Mouse (Mus musculus) CD8-positive naive resting alpha-beta T cell, adult 2 months (primary cell): ENCODE results near the gene Cldn22.
"Not testable (repeated sequence)": the region's sequence is repeated elsewhere in the genome, so short reads cannot be mapped to it uniquely, and the experiment has no call there.

Experiments used
- DNase-seq, 2 experiments: peaks; one replicate each; pipeline ENCODE4 v3.0.0; 2022; ENCODE audit warnings: low read depth in 2 of 2, low spot score in 2 of 2

Cldn22 gene

DNA sequence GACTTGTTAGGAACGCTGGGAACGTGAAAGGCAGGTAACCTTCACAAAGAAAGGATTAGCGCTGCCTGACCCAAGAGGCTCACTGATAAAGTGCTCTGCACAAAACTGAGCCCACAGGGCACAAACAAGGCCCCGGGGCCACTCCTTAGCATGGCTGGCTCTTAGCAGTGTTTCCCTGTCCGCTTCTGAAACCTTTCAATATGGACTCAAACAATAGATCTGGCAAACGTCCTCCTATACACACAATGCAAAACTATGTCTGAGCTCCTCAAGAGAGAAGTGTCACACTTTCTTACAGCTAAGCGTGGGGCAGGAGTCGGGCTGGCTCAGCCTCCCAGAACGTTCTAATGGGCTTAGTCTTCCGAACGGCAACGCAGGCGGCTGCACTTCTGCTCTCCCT lies at the start of gene Cldn22:
TSS of gene Cldn22 (plus strand) at position 301 of the 400 bp plus-strand sequence.
- no peak for DNase-seq

DNA sequence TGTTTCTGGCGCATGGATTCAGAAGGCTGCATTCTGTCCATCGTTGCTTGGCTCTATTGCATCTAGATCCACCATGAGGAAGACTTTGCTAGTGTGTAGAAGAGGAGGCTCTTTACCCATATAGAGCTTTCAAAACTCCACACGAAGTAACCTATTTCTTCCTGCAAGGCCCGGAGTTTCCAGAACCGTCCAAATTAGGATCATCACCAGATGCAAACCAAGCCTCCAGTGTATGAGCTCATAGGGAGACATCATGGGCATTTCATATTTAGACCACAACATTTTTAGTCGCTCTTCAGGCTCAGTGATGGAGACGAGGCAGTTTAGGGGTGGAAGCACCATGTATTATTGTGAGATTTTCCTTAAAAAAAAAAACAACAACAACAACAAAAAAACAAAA lies 46.9 kb upstream of the Cldn22 start:
- DNase-seq = no peak

DNA sequence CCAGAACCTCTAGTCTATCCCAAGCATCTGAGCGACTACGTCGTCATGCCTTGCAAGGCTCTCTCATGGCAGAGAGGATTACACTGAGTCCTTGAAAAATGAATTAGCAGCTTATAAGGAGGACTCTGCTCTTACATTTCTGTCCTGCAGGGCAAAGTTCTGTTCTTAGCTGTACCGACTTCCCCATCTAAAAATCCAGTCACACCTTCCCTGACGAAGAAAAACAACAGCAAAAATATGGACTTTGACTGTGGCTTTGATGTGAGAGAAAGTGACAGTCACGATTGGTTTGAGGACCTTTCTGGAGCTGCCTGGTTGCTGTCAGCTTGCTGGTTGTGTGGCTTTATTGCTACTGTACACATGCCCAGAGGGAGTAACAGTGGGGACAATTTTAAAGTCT lies 44.7 kb upstream of the Cldn22 start:
- no peak for DNase-seq

DNA sequence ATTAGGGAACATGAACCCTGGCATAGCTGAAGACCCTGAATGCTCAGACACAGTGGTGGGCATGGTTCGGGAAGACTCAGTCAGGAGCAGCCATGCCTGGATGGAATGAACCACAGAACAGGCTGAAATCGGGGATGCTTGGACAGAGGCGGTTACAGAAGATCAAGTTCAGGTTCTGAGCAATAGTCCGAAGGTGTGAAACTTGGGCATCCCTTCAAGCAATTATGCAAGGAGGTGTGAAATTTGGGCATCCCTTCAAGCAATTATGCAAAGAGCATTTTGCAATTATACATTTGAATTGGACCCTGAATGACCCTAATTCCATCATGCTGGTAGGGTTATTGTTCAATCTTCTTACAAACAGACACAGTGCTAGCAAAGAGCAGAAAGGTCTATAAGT lies 42.4 kb upstream of the Cldn22 start:
- DNase-seq = no peak

DNA sequence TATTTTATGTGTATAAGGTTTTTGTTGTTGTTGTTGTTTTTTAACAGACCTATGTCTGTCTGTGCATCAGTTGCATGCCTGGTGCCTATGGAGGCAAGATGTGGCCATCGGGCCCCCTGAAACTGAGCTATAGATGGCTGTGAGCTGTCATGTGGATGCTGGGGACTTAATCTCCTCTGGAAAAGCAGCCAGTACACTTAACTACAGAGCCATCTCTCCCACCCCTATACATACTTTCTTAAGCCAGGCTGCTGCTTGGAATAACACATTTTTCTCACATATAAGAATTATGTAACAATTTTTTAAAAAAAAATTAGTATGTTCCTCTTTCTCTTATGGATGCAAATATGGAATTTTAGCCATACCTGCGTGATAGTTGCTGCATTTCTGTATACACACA lies 40.7 kb upstream of the Cldn22 start:
- DNase-seq = no peak

DNA sequence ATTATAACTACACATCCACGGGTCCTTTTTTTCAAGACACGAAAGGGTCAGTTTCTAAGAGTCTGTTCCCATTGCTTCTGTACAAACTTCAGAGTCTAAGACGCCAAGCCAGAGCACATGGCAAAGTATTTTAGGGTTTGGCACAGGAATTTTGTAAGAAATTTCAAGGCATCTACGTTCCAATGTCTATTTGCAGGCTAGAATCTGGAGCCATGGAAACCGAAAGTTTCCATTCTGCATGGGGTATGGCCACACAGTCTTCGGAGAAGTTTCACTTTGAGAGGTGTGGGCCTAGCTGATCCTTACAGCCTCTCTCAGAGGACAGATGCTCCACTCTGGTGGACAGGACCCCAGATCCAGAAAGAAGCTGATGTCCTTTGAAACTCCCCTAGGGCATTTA lies 40.3 kb upstream of the Cldn22 start:
- no peak for DNase-seq

DNA sequence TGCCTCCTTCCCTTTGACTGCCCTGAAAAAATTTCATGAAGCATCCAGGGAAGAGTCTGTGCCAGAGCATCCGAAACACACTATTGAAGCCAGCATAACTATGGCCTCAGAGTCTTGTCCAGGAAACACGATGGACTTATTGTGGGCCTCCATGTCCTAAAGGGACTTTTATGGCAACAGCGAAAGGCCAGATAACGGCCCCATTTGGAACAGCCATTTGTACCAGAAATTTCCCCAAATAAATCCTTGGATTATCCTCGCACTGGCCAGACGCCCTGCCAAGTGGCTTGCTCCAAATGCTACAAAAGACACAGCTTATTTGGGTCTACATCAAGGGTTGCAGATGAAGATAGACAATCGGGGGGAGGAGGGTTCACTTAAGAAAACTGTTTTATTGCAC lies 39.8 kb upstream of the Cldn22 start:
- DNase-seq = no peak

DNA sequence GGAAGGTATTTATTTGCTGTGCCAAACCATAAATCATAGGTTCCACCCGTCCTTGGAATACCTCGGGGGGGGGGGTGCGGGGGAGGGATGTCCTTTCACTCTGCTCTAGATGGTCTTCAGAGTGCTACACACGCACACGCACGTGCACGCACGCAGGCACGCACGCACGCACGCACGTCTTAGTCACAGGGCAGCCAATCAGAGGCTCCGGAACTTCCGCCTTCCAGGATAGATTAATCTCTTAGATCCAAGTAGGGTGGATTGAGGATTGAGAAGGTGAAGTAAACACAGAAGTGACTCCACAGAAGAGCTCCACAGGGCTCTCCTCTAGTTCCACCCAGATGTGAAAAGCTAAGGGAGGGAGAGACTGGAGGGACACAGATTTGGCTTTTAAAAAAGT lies 38.0 kb upstream of the Cldn22 start:
- DNase-seq = no peak

DNA sequence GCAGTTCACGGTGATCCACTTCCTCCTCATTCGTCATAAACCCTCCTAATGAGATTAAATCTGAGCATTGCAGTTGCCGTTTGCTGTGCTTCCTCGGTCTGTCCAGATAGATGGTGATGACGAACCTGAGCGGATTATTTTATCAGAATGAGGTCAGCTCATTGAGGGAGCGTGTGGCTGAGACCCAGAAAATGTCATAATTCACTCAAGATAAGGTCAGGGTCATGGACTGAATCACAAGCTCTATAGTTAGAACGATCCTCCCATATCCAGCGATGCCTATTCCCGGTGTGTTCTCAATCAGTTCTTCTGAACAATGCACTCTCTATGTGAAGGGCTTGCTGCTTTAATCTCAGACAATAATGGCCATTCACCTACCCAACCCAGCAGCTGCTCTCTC lies 36.6 kb upstream of the Cldn22 start:
- no peak for DNase-seq

DNA sequence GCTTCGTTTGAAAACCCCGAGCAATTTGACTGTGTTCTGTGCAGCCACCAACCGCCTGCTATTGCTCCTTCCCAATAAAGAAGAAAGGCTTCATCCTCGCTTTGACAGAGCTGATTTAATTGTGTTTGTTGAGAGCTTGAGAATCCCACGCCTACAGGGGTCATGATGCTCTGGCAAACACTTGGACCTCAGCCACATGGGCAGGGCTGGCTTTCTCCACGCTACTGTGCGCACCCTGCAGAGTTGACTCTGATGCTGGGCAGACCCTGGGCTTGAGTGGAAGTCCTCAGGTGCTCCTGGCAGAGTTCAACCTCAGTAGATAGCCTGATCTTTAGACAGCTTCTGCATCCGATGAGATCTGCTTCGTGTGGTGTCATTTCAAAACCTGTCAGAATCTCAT lies 32.3 kb upstream of the Cldn22 start:
- no peak for DNase-seq

DNA sequence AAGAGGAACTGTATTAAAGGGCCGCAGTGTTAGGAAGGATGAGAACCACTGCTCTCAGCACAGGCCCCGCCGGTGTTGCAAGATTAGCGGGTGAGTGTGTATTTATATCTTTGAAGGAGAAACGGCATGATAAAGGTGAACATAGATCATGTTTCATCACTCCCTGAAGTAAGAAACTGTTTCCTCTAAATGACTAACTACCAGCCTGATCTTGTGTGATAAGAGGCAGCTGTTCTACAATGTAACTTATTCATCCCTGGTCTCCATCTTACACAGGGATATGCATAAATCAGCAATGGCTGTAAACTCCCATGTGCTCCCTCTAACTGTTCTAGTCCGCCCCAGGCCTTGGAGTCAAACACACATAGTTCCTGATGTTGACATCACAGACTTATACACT lies 24.8 kb upstream of the Cldn22 start:
- DNase-seq = no peak

DNA sequence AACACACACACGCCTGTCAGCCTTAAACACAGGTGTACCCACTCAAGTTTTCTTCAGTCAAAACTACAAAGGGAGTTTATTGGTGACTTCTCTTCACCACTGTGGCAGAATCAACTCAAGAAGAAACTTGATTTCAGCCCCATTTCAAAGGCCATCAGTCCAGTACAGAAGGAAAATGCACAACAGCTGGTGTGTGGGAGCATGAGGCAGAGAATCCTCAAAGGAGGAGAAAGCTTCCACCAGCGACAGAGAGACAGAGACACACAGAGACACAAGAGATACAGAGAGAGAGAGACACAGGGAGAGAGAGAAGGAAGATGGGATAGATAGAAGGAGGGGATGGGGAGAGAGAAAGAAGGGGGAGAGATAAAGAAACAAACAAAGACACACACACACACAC lies 21.9 kb upstream of the Cldn22 start:
- no peak for DNase-seq

DNA sequence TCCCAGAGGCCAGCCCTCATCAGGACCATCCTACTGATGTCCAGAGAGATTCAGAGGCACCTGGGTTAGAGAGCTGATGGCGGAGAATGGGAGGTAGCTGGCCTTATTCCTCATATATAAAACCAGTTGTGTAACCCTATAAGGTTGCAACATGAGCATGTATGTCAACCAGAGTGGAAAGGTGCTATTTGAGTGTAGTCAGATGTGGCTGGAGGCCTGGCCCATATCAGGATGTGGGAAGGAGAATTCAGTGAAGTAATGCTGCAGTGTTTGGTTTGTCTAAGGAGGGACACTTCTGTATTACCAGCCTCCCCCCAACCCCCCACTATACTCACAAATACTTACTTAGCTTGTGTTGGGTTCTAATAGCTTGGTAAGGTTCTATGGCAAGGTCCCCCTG lies 20.0 kb upstream of the Cldn22 start:
- DNase-seq = no peak

DNA sequence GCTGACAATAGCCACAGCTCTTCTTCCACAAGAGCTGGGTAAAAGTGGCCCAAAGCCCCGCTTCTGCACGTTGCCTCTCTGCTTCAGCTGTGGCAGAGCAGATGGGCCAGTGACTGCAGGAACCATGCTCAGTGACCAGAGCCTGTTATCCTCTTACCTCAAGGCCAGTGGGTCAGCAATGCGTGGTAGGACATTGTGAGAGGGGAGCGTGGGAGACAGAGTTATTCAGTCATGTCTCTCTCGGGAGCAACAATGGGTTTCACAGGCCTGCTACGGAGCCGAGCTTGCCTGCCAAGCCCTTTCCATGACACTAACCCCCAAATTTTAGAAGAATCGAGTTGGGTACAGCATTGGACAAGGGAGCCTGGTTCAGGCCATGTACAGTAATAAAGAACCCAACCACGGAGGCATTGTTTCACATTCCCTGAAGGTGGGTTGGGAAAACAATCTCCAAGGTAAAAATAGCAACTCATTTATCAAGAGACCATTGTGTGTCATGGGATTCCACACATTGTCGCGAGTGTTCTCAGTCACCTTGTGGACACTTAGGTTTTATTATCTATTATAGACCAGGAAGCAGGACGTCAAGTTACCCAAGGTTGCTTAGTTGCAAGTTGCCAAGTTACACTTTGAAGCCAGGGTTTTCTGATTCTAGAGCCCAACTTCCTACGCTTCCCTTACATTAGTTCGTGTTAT lies 14.2 kb upstream of the Cldn22 start:
- no peak for DNase-seq

DNA sequence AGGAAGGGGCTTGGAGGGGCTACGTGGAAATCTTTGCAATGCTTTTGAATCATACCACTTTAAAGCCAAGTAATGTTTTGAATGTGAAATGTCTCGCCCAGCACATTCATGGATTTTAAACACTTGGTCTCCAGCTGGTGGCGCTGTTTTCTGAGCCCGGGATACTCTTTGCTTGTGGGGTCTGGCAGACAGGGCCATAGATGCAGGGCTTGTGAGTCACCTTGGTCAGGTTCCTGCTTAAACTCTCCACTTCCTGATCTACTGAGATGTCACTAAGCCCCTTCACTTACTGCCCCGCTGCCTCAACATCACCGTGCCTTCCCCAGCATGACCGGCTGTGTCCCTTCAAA lies 13.6 kb upstream of the Cldn22 start:
- no peak for DNase-seq

DNA sequence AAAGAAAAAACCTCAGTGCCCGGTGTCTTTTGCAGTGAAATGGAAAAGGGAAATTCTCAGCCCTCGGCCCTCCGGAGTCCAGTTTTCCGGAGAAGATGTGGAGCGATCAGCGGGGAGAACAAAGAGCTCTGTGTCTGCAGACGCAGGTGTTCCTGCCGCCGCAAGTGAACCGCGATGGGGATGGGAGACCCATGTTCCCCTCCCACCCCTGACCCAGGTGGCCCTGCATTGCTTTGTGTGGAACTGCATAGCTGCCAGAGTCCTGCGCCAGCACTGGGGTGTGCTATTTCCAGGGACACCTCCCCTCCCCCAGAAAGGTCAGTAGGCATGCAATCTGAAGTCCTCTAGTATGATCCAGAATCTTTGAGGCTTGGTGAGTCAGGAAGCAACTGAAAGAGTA lies 13.1 kb upstream of the Cldn22 start:
- DNase-seq = no peak

DNA sequence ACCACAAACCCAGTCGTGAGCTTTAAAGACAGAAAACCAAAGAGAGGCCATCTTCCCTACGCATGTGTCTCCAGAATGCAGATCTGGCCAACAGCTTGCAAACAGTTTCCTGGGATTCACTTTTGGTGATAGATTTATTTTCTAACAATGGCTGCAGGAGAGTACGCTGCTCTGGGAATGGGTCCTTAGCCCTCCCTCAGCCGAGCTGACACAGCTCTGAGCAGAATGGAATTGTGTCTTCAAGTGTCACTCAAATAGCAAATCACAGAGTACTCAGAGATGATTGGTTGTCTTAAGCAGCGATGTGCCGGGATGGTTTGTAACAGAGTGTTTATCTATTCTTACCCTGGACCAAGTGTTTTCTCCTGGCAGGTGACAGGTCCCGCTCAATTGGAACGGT lies 5.2 kb upstream of the Cldn22 start:
- no peak for DNase-seq

DNA sequence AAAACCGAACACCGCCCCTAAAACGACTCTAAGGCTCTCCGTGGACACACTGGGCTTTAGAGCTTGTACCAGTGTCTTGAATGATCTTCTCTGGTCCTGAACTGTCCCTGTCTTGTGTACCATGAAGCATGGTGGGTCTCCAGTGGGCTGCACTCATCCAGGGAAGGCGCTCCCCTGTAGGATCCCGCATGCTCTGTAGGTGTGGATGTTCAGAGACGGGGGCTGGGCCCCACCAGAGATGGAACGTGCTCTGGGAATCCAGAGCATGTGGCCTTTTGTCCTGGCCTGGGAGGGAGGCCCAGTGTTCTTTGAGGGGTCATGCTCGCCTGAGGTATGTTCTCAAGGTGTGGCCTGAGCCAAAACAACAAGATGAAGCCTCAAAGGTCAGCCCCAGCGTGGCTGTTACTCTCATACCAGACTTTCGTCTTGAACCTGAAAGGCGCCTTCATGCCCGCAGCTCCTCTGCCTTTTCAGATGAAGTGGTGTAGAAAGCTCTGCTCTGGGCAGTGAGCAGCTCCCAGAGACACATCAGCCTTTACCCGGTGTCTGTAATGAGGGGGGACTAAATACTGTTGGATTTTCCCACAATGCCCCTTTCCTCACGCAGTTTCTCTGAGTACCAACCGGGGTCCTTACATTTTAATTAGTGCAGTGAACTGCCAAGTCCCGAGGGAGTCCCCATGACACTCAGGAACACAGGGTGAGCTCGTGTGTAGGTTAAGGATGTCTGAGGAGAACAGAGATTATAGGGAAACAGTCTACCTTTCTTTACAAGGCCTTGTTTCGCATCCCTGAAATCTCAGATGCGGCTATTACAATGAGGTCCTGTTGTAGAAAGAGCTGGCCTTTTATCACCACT lies 3.1 kb upstream of the Cldn22 start:
- DNase-seq = no peak

DNA sequence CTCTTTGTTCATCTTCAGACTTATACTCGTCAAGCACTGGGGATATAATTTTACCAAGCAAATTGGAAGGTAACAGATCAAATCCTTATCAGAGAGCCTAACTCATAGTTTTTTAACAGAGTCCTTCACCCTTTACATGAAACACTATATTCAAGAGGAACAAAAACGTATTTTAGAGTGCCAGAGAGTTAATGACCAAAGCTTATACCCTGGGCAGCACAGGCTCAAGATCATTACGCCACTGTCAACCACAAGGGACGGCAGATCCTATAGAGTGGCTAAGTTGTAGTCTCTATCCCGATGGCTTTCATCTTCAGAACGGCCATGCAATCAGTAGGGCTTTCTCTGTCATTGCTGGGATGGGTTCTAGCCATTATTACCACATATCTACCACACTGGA lies 2.4 kb upstream of the Cldn22 start, which contains the start of gene Cldn24:
TSS of gene Cldn24 (plus strand) at position 301 of the 400 bp plus-strand sequence.
- DNase-seq = no peak

DNA sequence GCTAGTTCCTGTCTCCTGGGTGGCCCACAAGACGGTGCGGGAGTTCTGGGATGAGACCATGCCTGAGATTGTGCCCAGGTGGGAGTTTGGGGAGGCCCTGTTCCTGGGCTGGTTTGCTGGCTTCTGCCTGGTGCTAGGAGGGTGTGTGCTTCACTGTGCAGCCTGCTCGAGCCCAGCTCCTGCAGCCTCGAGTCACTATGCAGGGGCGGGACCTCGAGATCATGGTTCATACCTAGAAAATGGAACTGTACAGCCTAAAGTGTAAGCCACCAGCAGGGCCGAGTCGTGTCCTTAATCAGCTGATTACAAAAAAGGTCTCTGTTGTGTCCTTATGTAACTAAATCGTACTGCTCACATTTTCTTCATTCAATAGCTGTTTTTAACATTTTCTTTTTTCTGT lies 1.7 kb upstream of the Cldn22 start:
- not testable (repeated sequence) for DNase-seq

DNA sequence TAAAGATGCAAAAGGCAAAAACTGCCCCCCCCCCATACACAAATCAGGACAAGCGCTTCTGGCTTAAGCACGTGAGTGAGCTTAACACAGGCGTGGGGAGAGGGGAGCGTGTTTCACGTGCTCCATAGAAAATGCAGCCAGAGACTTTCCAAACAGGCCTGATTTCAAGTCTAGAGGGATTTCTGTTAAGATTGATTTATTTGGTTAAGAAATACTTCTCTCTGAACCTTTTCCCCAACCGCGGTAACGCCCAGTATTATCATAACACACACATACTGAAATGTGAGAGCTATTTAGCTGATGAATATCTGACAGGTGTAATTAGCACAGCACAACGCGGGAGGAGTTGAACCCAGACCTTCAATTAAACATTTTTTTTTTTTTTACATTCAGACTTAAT lies 505 bp upstream of the Cldn22 start:
- DNase-seq = no peak

DNA sequence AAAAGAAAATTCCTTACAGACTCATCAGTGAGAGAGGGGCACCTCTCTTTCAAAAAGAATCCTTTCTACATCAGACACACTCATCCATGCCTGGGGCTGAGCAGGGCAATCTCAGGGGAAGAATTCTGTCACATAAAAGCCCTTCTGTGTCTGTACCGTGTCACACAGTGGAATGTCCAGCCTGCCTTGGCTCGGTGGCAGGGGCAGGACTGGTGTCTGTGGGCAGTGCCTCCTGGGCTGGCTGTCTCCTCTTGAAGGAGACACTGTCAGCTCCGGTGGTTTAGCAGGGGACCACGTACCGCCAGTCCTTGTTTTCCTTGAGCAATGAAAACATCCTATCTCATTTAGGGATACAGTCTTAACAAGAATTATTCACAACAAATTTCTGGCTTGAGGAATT lies 1.3 kb downstream of the Cldn22 start:
- no peak for DNase-seq

DNA sequence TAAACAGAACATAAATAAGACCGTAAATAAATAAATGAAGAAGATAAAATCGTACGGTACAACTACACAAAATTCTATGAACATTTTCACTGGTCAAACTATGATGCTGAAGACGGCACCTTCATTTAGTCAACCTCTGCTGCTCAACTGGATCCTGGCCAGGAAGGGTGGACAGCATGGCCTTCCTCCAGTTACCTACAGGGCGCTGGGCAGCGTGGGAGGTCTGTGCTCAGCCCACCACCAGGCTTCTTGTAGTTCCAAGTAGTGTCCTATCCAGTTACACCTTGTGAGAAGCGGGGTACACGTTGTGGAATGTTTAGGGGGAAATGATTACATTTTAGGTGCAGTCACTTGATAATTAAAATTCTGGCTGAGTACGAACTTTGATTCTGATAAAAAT lies 2.6 kb downstream of the Cldn22 start:
- DNase-seq = no peak
